Mouse (Mus musculus): ENCODE results near the gene Scyl1. TPM values are rescaled to one million over a fixed set of nuclear protein-coding genes. Genes with fewer than 3 reads are reported as not detected.
A peak's percentile ranks its signal among the peaks of the same experiment; 100 is the strongest.

Gene Scyl1
- polyA plus RNA-seq, 1 experiment from 2014 or later = 80.0 TPM

DNA sequence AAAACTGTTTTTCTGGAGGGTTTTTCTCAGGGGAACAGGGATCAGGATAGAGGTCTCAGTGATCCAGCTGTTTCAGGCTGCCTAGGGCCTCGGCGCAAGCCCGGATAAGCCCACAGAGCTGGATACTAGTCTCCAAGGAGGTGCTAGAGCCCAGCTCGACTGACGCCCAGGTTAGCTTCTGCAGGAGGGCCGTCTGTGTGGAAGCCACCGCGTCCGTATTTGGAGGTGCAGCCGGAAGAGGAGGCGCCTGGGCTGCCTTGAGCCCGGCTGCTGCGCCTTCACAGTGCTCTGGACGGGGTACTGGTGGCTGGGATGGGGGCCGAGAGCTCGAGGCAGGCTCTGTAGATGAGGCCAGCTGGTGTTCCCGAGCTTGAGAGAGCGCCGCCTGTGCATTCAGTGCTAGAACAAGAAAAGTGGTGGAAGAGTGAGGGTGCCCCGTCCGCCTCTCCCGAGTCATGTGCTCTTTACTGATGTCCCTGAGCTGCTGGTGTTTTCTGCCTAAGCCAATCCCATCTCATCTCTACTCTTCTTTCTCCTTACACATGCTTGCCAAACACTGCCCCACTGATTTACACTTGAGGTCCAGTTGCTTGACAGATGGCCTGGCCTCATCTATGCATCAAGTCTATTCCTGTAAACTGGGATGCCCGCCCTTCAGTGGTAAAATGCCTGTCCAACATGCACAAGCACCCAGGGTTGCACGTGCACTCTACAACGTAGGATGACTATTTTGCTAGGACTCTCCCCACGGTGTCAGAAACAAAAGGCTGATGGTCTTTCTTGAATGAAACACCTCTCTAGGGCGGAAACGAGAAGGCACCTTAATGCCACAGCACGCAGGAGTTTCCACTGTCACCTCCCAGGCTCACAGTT, 40.7 kb downstream of the Scyl1 start:
- WGBS = 73% methylated on average over 29 of the region's 29 CpGs
- Histone ChIP-seq H3K9me3 (no peaks in the 10 kb centered on the region), H3K27ac (no peak overlapping the region), H3K27me3 (0 out of 2 replicates have a peak, but pooled peaks cover 2% of the 10 kb centered on the region), H3K4me2 (replicated peaks) (peak overlapping the region; percentile 97), H3K9ac (peak overlapping the region; percentile 75), H3K4me1 (peaks cover 44% of the 10 kb centered on the region), H3K4me3 (peak overlapping the region; percentile 89), H3K36me3 (no peaks in the 10 kb centered on the region)
- no peak for ATAC-seq (ENCODE audit: insufficient number of reproducible peaks, insufficient read depth, low FRiP score, low TSS enrichment)

DNA sequence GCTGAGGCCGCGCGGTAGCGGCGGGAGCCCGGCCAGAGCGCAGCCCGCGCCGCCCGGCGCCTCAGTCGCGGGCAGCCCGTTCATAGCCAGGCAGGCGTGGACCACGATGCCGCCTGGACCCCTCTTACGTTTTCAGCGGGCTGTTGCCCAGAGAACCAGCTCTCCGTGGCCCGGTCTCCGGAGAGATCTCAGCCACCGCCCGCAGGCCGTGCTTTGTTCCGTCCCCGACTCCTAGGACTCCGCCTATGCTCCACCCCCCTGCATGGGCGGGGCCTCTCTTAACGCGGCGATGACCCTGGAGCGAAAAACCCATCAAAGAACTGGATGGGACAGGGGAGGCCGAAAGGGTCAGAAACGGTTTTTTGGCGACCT, 41.8 kb downstream of the Scyl1 start, which contains the start of gene Fam89b:
TSS of gene Fam89b (minus strand) at position 210 of the 372 bp plus-strand sequence.
- no peaks in the 10 kb centered on the region for H3K27me3 ChIP-seq
- peaks cover 51% of the 10 kb centered on the region for H3K4me1 ChIP-seq
- peak within 1 kb of the TSS; percentile 89 for H3K4me3 ChIP-seq
- peak within 1 kb of the TSS; percentile 97 for H3K4me2 ChIP-seq (replicated peaks)
- H3K27ac ChIP-seq = peak within 1 kb of the TSS; percentile 95
- H3K9ac ChIP-seq = peak within 1 kb of the TSS; percentile 98
- no peaks in the 10 kb centered on the region for H3K9me3 ChIP-seq
- under 1% methylated on average over 35 of the region's 37 CpGs for WGBS
- ATAC-seq (ENCODE audit: insufficient number of reproducible peaks, insufficient read depth, low FRiP score, low TSS enrichment) = peak; percentile 78
- H3K36me3 ChIP-seq = 0 out of 2 replicates have a peak, but pooled peaks cover 2% of the 10 kb centered on the region

DNA sequence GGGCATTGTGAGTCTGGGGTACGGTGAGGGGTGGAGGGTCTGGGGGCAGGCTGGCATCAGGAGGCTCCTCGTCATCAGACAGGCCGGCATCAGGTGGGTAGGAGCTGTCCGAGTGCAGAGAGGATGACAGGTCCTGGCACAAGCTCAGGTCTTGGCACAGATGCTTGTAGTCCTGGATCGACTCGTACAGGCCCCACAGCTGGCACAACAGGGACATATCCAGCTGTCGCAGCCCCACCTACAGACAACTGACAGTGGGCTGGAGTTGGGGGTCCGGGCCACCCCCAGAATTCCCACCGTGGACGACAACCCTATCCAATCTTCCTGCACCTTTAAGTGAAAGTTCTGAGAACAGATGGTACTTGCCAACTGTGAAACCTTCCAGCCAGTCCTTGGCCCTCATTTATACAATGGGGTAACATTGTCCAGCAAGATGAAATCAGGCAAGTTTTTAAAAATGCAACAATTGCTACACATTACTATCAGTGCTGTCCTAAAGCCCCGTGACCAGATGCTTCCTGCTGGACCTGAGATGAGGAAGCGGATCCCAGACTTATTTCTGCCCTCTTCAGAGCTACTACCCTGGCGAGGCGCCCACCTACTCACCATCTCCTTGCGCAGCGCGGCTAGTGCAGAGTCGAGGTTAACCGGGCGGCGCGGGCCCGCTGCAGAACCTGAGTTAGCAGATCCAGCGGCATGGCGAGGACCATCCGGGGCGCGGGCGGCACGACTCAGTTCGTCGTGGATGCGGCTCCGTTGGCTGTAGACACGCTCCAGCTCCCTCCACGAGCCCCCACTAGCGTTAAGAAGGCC, 42.4 kb downstream of the Scyl1 start:
- 8% methylated on average over 37 of the region's 37 CpGs for WGBS
- Histone ChIP-seq H3K4me3 (peak overlapping the region; percentile 89), H3K36me3 (peaks cover 8% of the 10 kb centered on the region; the same call in 1 of the 2 replicates), H3K27me3 (no peaks in the 10 kb centered on the region), H3K27ac (peak overlapping the region; percentile 95), H3K4me1 (peaks cover 51% of the 10 kb centered on the region), H3K9ac (peak overlapping the region; percentile 98), H3K4me2 (replicated peaks) (peak overlapping the region; percentile 97), H3K9me3 (no peaks in the 10 kb centered on the region)
- no peak for ATAC-seq (ENCODE audit: insufficient number of reproducible peaks, insufficient read depth, low FRiP score, low TSS enrichment)

DNA sequence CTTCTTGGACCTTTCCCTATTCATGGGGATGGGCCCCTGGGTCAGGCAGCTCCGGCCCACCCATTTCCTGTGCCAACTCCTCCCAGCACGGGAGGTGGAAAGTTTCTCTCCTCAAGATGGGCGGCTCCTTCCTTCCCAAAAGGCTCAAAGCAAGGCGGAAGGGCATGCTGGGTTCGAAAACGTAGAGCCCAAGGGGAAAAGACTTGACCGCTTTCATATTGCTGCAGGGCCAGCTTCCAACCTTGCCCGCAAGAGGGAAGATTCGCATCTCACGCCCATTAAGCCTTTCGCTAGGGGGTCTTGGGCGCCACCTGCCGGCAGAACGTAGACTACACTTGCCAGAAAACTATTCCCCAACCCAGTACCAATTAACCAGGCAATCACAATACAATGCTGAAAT, 43.5 kb downstream of the Scyl1 start:
- Histone ChIP-seq H3K4me3 (peak overlapping the region; percentile 89), H3K27me3 (no peaks in the 10 kb centered on the region), H3K9me3 (no peaks in the 10 kb centered on the region), H3K4me1 (peaks cover 51% of the 10 kb centered on the region), H3K9ac (peak overlapping the region; percentile 98), H3K36me3 (peaks cover 17% of the 10 kb centered on the region), H3K4me2 (replicated peaks) (peak overlapping the region; percentile 97), H3K27ac (0 out of 2 replicates have a peak overlapping the region, but pooled peaks have one; percentile 26)
- no peak for ATAC-seq (ENCODE audit: insufficient number of reproducible peaks, insufficient read depth, low FRiP score, low TSS enrichment)
- WGBS = 3% methylated on average over 14 of the region's 14 CpGs

DNA sequence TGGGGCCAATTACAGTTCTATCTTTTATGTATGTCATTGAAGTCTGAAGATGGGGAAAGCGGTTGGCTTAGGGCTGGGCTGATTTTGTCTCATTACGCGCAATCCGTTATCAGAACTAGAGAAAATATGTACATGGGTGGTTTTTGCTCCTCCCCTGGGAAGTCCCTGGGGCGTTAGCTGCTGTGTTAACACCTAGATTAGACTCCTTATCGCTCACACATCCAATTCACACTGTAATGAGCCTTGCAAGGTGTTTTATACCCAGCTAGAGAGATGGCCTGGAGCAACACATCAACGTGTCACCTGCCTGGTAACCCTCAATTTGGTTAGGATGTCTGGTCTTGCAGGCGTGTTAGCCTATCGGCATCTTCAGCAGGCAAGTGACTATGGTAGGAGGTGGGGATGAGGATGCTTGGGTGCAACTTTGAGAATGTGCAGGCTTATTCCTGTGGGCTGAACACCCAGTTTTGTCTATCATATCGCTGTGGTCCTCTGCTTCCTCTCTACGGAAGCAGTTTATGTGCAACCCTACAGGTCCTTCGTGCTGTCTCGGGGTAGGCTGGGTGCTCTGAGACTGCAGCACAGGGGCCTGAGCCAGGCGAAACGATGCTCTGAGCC, 44.1 kb downstream of the Scyl1 start:
- no peaks in the 10 kb centered on the region for H3K9me3 ChIP-seq
- peak overlapping the region; percentile 97 for H3K4me2 ChIP-seq (replicated peaks)
- H3K4me3 ChIP-seq = peak overlapping the region; percentile 89
- WGBS = 76% methylated on average over 15 of the region's 15 CpGs
- peaks cover 51% of the 10 kb centered on the region for H3K4me1 ChIP-seq
- ATAC-seq (ENCODE audit: insufficient number of reproducible peaks, insufficient read depth, low FRiP score, low TSS enrichment) = no peak
- H3K36me3 ChIP-seq = peaks cover 24% of the 10 kb centered on the region
- H3K9ac ChIP-seq = peak overlapping the region; percentile 41; the same call in 1 of the 2 replicates
- peak overlapping the region; percentile 26; the same call in 1 of the 2 replicates for H3K27ac ChIP-seq
- H3K27me3 ChIP-seq = no peaks in the 10 kb centered on the region

DNA sequence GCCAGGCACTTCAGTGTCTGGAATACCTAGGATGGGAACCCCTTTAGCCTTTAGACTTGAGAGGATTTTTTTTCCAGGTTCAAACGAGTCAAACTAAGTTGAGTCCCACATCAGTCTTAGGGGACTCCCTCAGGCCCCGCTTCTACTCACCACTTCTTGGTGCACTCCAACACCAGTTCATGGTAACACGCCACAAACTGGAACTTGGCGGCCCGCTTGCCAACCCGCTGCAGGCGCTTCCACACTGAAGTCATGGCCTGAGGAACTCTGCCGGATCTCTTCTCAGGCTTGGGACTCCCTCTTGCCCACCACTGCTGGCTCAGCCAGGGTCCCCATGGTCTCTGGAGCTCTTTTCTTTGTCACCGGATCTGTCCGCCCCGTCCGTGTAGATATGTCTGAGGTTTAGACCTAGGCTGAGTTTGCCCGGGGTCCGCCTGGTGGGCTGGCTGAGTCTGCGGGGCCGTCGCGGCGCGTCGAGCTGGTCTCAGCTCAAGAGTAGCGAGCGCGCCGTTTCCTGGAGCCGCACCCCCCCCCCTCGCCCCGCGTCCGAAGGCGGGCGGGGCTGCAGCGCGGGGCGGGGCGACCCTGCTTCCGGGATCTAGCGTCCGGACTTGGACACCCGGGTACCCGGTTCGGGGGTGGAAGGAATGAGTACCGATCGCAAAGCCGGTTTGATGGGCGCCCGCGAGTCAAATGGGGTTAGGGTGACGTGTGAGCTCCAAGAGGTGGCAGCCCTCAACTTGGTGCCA, 45.3 kb downstream of the Scyl1 start, which contains the start of gene Ehbp1l1:
TSS of gene Ehbp1l1 (minus strand) at position 551 of the 749 bp plus-strand sequence.
- ATAC-seq (ENCODE audit: insufficient number of reproducible peaks, insufficient read depth, low FRiP score, low TSS enrichment) = no peak
- Histone ChIP-seq H3K4me3 (peak within 1 kb of the TSS; percentile 89), H3K36me3 (peaks cover 35% of the 10 kb centered on the region), H3K27ac (peak within 1 kb of the TSS; percentile 59), H3K4me2 (replicated peaks) (peak within 1 kb of the TSS; percentile 97), H3K9me3 (no peaks in the 10 kb centered on the region), H3K27me3 (no peaks in the 10 kb centered on the region), H3K9ac (peak within 1 kb of the TSS; percentile 57), H3K4me1 (peaks cover 49% of the 10 kb centered on the region)
- 10% methylated on average over 49 of the region's 49 CpGs for WGBS

DNA sequence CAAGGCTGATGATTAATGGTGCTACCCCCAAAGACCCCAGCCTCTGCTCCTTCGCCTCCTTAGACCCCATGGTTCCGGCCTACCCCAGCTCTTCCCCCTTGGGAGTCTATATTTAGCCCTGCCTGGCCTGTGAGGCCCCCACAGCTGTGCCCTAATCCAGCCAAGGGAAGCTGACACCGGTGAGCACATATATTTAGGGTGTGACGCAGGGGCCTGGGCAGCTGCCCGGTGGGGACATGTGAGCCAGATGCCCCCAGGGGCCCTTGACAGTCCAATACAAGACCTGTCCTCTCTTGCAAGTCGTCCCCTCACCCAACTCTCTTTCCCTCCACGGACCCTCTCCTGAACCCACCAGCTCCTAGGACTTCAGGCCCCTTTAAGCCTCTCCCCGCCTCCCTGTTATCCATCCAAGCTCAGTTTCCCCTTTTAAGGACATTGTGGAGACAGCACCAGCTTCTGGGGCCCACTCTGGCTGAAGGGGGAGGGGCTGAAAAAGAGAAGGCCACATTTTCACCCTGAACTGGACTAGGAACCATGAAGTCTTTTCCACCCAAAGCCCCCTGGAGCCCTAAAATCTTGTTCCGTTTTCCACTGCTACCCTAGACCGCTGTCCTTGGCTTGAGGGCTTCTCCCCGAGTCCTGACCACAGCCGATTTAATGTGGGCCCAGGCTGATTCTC, 46.1 kb downstream of the Scyl1 start:
- Histone ChIP-seq H3K4me3 (peak overlapping the region; percentile 37), H3K9ac (0 out of 2 replicates have a peak overlapping the region, but pooled peaks have one; percentile 57), H3K4me1 (peaks cover 42% of the 10 kb centered on the region), H3K36me3 (peaks cover 43% of the 10 kb centered on the region), H3K27ac (peak overlapping the region; percentile 59; the same call in 1 of the 2 replicates), H3K27me3 (no peaks in the 10 kb centered on the region), H3K9me3 (no peaks in the 10 kb centered on the region), H3K4me2 (replicated peaks) (peak overlapping the region; percentile 97)
- no peak for ATAC-seq (ENCODE audit: insufficient number of reproducible peaks, insufficient read depth, low FRiP score, low TSS enrichment)
- WGBS = 66% methylated on average over 12 of the region's 12 CpGs

DNA sequence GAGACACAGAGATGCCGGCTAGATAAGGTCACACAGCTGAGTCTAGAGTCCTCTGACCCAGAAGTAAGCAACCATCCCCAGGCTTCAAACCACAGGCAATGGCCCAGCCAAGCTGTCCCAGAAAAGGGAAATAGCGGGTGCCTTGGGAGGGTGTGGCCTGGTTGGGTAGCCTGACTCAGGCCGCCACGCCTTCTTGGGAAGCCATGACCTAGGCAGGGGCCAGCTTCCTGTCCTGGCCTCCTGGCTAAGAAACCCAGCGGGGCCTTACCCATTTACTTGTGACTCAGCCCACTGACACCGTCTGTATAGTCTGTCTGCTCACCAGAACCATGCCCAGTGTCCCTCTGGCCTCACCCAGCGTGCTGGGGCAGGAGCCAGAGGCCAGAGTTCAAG, 46.7 kb downstream of the Scyl1 start:
- peaks cover 37% of the 10 kb centered on the region for H3K4me1 ChIP-seq
- H3K36me3 ChIP-seq = peaks cover 49% of the 10 kb centered on the region
- H3K9me3 ChIP-seq = no peaks in the 10 kb centered on the region
- no peak overlapping the region for H3K9ac ChIP-seq
- H3K4me3 ChIP-seq = peak overlapping the region; percentile 37; the same call in 1 of the 2 replicates
- peak overlapping the region; percentile 97; the same call in 1 of the 2 replicates for H3K4me2 ChIP-seq (replicated peaks)
- 0 out of 2 replicates have a peak overlapping the region, but pooled peaks have one; percentile 5 for H3K27ac ChIP-seq
- 68% methylated on average over 7 of the region's 7 CpGs for WGBS
- no peaks in the 10 kb centered on the region for H3K27me3 ChIP-seq
- no peak for ATAC-seq (ENCODE audit: insufficient number of reproducible peaks, insufficient read depth, low FRiP score, low TSS enrichment)

DNA sequence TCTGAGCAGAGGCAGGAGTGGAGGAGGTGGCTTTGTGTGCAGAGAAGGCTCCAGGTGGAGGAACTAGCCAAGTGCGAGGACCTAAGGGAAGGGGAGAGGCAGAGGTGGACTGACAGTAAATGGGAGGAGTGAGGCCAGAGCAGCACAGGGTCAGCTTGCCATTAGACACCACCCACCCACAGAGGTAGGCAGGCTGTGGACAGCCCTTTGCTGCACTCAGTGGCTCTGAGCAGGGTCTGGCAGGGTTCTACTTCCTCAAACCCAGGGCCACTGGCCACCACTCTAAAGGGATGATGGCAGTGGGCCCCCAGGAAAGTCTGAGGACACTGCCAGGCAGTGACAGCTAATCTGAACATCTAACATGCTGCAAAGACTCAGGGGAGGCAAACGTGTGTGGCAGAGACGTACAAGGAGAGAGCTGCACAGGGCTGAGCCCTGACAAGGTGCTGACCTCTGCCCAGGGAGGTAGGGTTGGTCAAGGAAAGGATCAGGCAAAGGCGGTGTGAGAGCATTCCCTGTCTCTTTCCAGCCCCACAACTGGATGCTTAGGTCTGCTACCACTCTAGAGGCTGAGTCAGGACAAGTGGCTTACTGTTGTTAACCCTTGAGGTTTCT, 47.2 kb downstream of the Scyl1 start:
- no peaks in the 10 kb centered on the region for H3K27me3 ChIP-seq
- no peaks in the 10 kb centered on the region for H3K9me3 ChIP-seq
- peak overlapping the region; percentile 8 for H3K4me2 ChIP-seq (replicated peaks)
- H3K4me1 ChIP-seq = peaks cover 37% of the 10 kb centered on the region
- WGBS = 69% methylated on average over 4 of the region's 4 CpGs
- H3K27ac ChIP-seq = no peak overlapping the region
- H3K9ac ChIP-seq = no peak overlapping the region
- no peak overlapping the region for H3K4me3 ChIP-seq
- no peak for ATAC-seq (ENCODE audit: insufficient number of reproducible peaks, insufficient read depth, low FRiP score, low TSS enrichment)
- peaks cover 54% of the 10 kb centered on the region for H3K36me3 ChIP-seq

DNA sequence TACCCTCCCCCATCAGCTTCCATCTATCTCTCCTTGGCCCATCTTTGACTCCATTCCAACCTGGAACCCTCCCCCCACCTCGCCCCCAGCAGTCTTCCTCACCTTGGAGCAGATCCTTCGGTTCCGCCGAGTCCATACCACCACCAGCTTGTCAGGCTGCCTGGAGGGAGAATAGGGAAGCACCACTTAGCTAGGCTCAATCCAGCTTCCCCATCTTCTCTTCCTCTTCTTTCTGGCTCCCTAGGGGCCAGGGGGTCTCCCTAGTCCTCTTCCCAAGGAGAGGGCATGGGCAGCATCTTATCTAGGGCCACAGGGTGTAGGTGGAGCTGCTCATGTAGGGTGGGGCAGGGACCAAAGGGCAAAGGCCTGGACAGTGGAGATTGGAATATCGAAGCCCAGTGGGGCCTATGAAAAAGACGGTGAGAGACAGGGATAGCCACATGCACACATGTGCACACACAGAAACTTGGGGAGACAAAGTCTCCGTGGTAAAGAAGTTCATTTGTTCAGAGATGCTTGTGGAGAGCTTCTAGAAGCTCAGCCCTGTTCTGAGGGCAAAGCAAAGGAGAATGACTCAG, 48.3 kb downstream of the Scyl1 start:
- Histone ChIP-seq H3K4me3 (no peak overlapping the region), H3K27me3 (no peaks in the 10 kb centered on the region), H3K9me3 (no peaks in the 10 kb centered on the region), H3K36me3 (peaks cover 63% of the 10 kb centered on the region), H3K4me1 (peaks cover 28% of the 10 kb centered on the region), H3K9ac (no peak overlapping the region), H3K4me2 (replicated peaks) (no peak overlapping the region), H3K27ac (no peak overlapping the region)
- no peak for ATAC-seq (ENCODE audit: insufficient number of reproducible peaks, insufficient read depth, low FRiP score, low TSS enrichment)
- 85% methylated on average over 7 of the region's 7 CpGs for WGBS

All from embryonic facial prominence, embryonic 12.5 days (tissue).